Mouse (Mus musculus): ENCODE results near the gene Gm42372.

GRCm38 (mm10) chr7:16988405-16988804 lies 5.5 kb downstream of the Gm42372 start:
- TF ChIP-seq POLR2A (IDR thresholded peaks at IDR 0.05; ENCODE audit: control insufficient read depth in 1 of 2, insufficient read depth in 1 of 2, low read depth in 1 of 2, low read length in 2 of 2, poor library complexity in 1 of 2) (no peak), CTCF (IDR thresholded peaks at IDR 0.05 in 2 of 3, conservative IDR thresholded peaks at IDR 0.05 in 1 of 3; ENCODE audit: control insufficient read depth in 1 of 3, insufficient read depth in 1 of 3, low read depth in 2 of 3, low read length in 3 of 3, poor library complexity in 1 of 3, severe bottlenecking in 1 of 3) (no peak), EP300 (IDR thresholded peaks at IDR 0.05; ENCODE audit: low read depth in 1 of 2, low read length in 2 of 2) (no peak), TAL1 (IDR thresholded peaks at IDR 0.05; ENCODE audit: low read length) (no peak), USF1 (IDR thresholded peaks at IDR 0.05; ENCODE audit: low read depth, low read length) (no peak)

Measured in MEL (cell line).